Mouse (Mus musculus) central nervous system, embryonic 11.5 days (tissue): ENCODE data around the gene Mlc1. TPM values are rescaled to one million over a fixed set of nuclear protein-coding genes. Genes with fewer than 3 reads are reported as not detected.

ENCODE experiments used
- polyA plus RNA-seq: library from polyadenylated mRNA; depleted of rRNA; stranded (reverse); fragments of >200 nt; gene quantifications from 2 replicates; pipeline ENCODE4 v1.2.3, GENCODE M21; 2012; rRNA removed

Mlc1 gene
- polyA plus RNA-seq: 3.5 and 5.4 TPM in 2 replicates

GRCm38 (mm10) chr15:88978281-88979137 is at the start of gene Mlc1:
Gene Mlc1, minus strand, starts transcription at chr15:88979007.

GRCm38 (mm10) chr15:88982534-88983079 is 3.8 kb upstream of the Mlc1 start, which contains the start of gene Mov10l1:
Gene Mov10l1, plus strand, starts transcription at chr15:88982909.

GRCm38 (mm10) chr15:88954368-88955072 is 24.3 kb downstream of the Mlc1 start, which contains the start of gene Ttll8:
Gene Ttll8, minus strand, starts transcription at chr15:88954418.

Other genes starting within 250 kb of the Mlc1 start
- gene Brd1, start 244.8 kb downstream of the Mlc1 start, polyA plus RNA-seq: 36.6 and 39.6 TPM in 2 replicates
- 22.1 and 26.6 TPM in 2 replicates for gene Zbed4, start 227.3 kb downstream of the Mlc1 start, polyA plus RNA-seq
- 6.9 and 14.7 TPM in 2 replicates for gene Alg12, start 159.7 kb downstream of the Mlc1 start, polyA plus RNA-seq
- gene Creld2, start 159.4 kb downstream of the Mlc1 start, polyA plus RNA-seq: 60.8 and 106 TPM in 2 replicates
- gene Pim3, start 116.8 kb downstream of the Mlc1 start, polyA plus RNA-seq: 10.9 and 18.3 TPM in 2 replicates
- 0.11 and 0.22 TPM in 2 replicates for gene Ttll8, start 24.6 kb downstream of the Mlc1 start, polyA plus RNA-seq
- gene Mov10l1, start 3.9 kb upstream of the Mlc1 start, polyA plus RNA-seq: 0.61 and 0.62 TPM in 2 replicates
- gene Panx2, start 80.7 kb upstream of the Mlc1 start, polyA plus RNA-seq: 2.8 and 2.9 TPM in 2 replicates
- 40.6 and 43.7 TPM in 2 replicates for gene Trabd, start 96.1 kb upstream of the Mlc1 start, polyA plus RNA-seq
- 22.6 and 28.3 TPM in 2 replicates for gene Selenoo, start 110.1 kb upstream of the Mlc1 start, polyA plus RNA-seq
- gene Tubgcp6, start 144.1 kb upstream of the Mlc1 start, polyA plus RNA-seq: 33.0 and 40.9 TPM in 2 replicates
- 21.1 and 23.7 TPM in 2 replicates for gene Hdac10, start 149.7 kb upstream of the Mlc1 start, polyA plus RNA-seq
- 30.6 and 57.6 TPM in 2 replicates for gene Mapk12, start 161.7 kb upstream of the Mlc1 start, polyA plus RNA-seq
- gene Mapk11, start 170.6 kb upstream of the Mlc1 start, polyA plus RNA-seq: 44.8 and 63.0 TPM in 2 replicates
- 160 and 177 TPM in 2 replicates for gene Plxnb2, start 201.8 kb upstream of the Mlc1 start, polyA plus RNA-seq
- 46.6 and 50.5 TPM in 2 replicates for gene Dennd6b, start 217.5 kb upstream of the Mlc1 start, polyA plus RNA-seq
- gene Ppp6r2, start 232.5 kb upstream of the Mlc1 start, polyA plus RNA-seq: 74.0 and 92.8 TPM in 2 replicates